Mouse (Mus musculus): ENCODE measurements around the gene Thsd7a. TPM values are rescaled to one million over a fixed set of nuclear protein-coding genes. Genes with fewer than 3 reads are reported as not detected.
A peak's percentile ranks its signal among the peaks of the same experiment; 100 is the strongest.

Thsd7a gene
- polyA plus RNA-seq, 1 experiment from 2014 or later, result 4.9 TPM

DNA sequence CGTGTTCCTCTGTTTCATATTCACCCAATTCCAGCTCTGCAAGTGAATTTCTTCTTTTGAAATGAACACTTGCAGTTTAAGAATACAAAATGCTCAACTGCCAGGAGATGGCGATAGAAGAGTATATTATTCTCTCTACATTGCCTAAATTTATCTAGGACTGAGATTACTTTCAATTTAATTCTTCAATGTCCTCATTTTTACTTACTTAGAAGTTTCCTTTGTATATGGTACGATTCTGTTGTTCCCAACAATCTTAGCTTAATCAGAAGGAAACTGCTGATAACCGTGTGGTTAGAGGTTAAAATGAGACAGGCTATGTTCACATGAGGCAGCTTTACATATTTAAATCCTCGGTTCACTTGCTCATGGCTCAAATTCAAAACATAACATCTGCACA is 398.5 kb downstream of the Thsd7a start:
- Histone ChIP-seq H3K36me3 (replicated peaks; ENCODE audit: control insufficient read depth, insufficient read depth, low read depth, low read length) (no peaks in the 10 kb centered on the region), H3K27ac (replicated peaks; ENCODE audit: low read depth, low read length) (no peak overlapping the region), H3K9ac (replicated peaks; ENCODE audit: low read length) (no peak overlapping the region), H3K4me2 (ENCODE audit: low read depth, low read length) (no peak overlapping the region), H3K4me1 (ENCODE audit: control insufficient read depth, insufficient read depth, low read length) (no peaks in the 10 kb centered on the region), H3K4me3 (ENCODE audit: low read depth, low read length) (no peak overlapping the region), H3K9me3 (replicated peaks; ENCODE audit: control insufficient read depth, low read length) (no peaks in the 10 kb centered on the region), H3K27me3 (ENCODE audit: control insufficient read depth, insufficient read depth, low read length) (no peaks in the 10 kb centered on the region)
- DNase-seq (ENCODE audit: low spot score) (peak; percentile 30), ATAC-seq (replicated peaks; ENCODE audit: insufficient number of reproducible peaks, low FRiP score, low TSS enrichment, low read depth) (no peak)
- whole genome bisulfite sequencing, result 54% methylated on average over 5 of the region's 5 CpGs

DNA sequence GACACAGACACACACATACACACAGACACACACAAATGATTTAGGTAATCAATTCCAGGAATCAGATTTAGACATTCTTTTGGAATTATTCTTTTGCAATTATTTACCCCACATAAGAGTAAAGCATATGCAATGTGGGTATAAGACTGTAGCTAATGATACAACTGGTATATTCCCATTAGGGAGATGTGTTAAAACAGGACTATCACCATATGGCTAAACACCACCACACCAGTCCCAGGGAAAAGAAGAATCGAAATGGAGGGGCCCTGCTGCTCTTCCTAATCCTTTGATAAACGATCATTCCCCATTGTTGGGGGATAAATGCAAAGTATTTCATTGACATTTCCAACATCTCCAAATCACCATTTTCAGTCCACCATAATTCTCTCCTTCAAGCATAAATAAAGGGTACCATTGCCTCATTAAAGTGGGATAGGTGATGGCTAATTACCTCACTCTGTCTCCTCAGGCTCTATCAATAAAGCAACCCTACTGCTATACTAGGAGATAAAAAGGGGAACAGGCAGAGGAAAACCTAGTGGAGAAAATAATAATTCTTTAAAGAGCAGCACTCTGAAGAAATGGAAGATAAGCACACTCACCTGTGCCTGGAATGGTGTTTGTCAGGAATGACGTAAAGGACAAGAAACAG is 400.0 kb downstream of the Thsd7a start:
- DNase-seq (ENCODE audit: low spot score), result no peak
- no peak for ATAC-seq (replicated peaks; ENCODE audit: insufficient number of reproducible peaks, low FRiP score, low TSS enrichment, low read depth)
- Histone ChIP-seq H3K27me3 (ENCODE audit: control insufficient read depth, insufficient read depth, low read length) (no peaks in the 10 kb centered on the region), H3K9ac (replicated peaks; ENCODE audit: low read length) (no peak overlapping the region), H3K9me3 (replicated peaks; ENCODE audit: control insufficient read depth, low read length) (no peaks in the 10 kb centered on the region), H3K4me1 (ENCODE audit: control insufficient read depth, insufficient read depth, low read length) (no peaks in the 10 kb centered on the region), H3K4me3 (ENCODE audit: low read depth, low read length) (no peak overlapping the region), H3K27ac (replicated peaks; ENCODE audit: low read depth, low read length) (no peak overlapping the region), H3K4me2 (ENCODE audit: low read depth, low read length) (no peak overlapping the region), H3K36me3 (replicated peaks; ENCODE audit: control insufficient read depth, insufficient read depth, low read depth, low read length) (no peaks in the 10 kb centered on the region)
- 77% methylated on average over 3 of the region's 3 CpGs for WGBS

DNA sequence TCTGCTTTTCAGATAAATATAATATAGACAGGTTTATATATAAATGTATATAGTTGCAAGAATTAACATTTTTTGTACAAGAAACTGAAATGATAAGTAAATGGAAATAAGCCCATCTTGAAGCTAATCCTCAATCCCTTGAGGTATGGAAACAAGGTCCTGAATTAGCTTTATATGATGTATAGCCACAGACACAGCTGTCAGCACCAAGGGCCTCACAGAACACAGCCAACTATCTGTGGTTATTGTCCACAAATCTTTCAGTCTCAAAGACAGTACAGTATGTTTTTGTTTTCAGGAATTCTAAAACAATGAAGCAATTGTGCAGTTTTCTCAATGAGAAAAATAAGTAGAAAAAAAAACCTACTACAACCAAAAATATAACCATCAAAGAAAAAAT is 400.5 kb downstream of the Thsd7a start:
- H3K27me3 ChIP-seq (ENCODE audit: control insufficient read depth, insufficient read depth, low read length), result no peaks in the 10 kb centered on the region
- H3K4me1 ChIP-seq (ENCODE audit: control insufficient read depth, insufficient read depth, low read length), result no peaks in the 10 kb centered on the region
- no peak overlapping the region for H3K9ac ChIP-seq (replicated peaks; ENCODE audit: low read length)
- no peaks in the 10 kb centered on the region for H3K9me3 ChIP-seq (replicated peaks; ENCODE audit: control insufficient read depth, low read length)
- no peak for ATAC-seq (replicated peaks; ENCODE audit: insufficient number of reproducible peaks, low FRiP score, low TSS enrichment, low read depth)
- DNase-seq (ENCODE audit: low spot score), result no peak
- no peak overlapping the region for H3K4me2 ChIP-seq (ENCODE audit: low read depth, low read length)
- H3K36me3 ChIP-seq (replicated peaks; ENCODE audit: control insufficient read depth, insufficient read depth, low read depth, low read length), result no peaks in the 10 kb centered on the region
- H3K27ac ChIP-seq (replicated peaks; ENCODE audit: low read depth, low read length), result no peak overlapping the region
- H3K4me3 ChIP-seq (ENCODE audit: low read depth, low read length), result no peak overlapping the region

DNA sequence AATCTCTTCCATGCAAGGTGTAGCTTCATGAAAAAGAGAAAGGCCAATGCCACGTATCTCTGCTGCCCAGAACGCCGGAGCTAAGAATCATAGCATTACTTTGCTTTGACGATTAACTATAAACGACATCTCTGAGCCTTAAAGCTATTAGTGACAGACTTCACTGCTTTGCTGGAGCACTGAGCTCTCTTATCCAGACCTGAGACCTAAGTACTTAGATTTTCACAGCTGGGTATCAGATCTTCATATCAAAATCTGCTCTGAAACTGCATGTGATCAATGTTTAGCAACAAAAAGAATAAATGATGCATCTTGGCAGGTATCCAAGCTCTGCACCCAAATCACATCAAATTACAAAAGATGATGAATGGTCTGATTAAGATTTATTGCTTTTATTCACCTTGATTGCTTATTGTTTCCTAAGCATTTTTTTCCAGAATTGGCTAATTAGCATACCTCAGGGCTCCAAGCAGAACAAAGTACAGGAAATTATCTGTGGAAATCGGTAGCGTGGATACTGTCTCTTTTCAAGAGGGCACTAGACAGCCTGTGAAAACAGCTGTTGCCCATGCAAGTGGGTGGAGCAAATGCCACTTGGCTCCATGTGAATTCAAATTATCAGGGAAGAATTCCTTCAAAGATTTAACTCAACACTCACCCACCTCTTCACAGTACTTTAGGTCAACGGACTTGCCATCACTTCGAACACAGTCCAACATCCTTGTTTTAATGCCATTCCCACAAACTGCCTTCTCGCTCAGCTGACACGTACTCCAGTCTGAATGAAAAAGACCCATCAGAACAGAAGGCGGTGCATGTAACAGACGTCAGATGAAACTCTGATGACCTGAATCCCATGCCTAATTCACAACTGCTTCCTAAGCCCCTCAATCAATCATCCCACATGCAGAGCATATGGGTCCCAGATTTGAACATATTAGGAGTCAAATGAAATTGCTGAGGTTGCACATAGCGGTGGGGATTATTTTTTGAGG is 412.3 kb downstream of the Thsd7a start:
- 67% methylated on average over 14 of the region's 14 CpGs for WGBS
- H3K9ac ChIP-seq (replicated peaks; ENCODE audit: low read length), result no peak overlapping the region
- H3K27me3 ChIP-seq (ENCODE audit: control insufficient read depth, insufficient read depth, low read length), result no peaks in the 10 kb centered on the region
- no peaks in the 10 kb centered on the region for H3K36me3 ChIP-seq (replicated peaks; ENCODE audit: control insufficient read depth, insufficient read depth, low read depth, low read length)
- H3K27ac ChIP-seq (replicated peaks; ENCODE audit: low read depth, low read length), result no peak overlapping the region
- H3K4me1 ChIP-seq (ENCODE audit: control insufficient read depth, insufficient read depth, low read length), result no peaks in the 10 kb centered on the region
- ATAC-seq (replicated peaks; ENCODE audit: insufficient number of reproducible peaks, low FRiP score, low TSS enrichment, low read depth), result 0 out of 2 replicates have a peak, but pooled peaks have one; percentile 39
- no peak overlapping the region for H3K4me2 ChIP-seq (ENCODE audit: low read depth, low read length)
- no peak for DNase-seq (ENCODE audit: low spot score)
- no peaks in the 10 kb centered on the region for H3K9me3 ChIP-seq (replicated peaks; ENCODE audit: control insufficient read depth, low read length)
- H3K4me3 ChIP-seq (ENCODE audit: low read depth, low read length), result no peak overlapping the region

DNA sequence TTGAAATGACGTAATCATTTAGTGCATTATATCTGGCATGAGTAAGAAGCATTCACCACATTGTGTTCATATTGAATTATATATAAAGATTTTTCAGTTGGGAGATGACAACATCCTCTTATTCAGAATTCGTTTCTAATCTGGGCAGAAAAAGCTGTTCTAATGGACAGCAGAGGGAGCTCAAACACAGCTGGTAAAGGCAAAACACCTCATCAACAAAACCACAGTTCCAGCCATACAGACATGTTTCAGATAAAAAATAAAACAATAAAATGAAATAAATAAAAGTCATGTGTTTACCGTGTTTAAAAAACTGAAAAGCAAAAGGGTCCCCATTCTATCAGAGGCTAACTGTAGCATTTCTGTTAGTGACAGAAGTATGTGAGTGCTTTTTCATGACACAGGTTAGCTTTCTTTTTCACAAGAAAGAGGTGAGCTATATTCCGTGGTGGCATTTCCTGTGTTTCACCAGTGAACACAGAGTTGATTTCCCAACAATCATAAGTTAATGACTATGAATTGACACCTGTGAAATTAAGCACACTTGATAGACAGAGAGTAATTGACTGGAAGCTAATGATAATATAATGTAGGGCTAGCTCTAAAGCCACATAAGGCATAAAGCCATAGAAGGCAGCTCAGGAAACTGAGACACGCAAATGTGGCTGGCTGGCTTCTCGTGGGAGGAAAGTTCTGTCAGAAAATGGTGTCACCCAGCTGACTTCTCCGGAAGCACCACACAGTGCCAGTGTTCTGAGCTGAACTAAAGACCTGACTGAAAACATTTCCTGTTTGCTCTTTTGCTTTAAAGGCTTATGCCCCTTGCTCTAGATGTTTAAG is 433.9 kb downstream of the Thsd7a start:
- Histone ChIP-seq H3K36me3 (replicated peaks; ENCODE audit: control insufficient read depth, insufficient read depth, low read depth, low read length) (no peaks in the 10 kb centered on the region), H3K4me2 (ENCODE audit: low read depth, low read length) (no peak overlapping the region), H3K9ac (replicated peaks; ENCODE audit: low read length) (no peak overlapping the region), H3K4me1 (ENCODE audit: control insufficient read depth, insufficient read depth, low read length) (no peaks in the 10 kb centered on the region), H3K4me3 (ENCODE audit: low read depth, low read length) (no peak overlapping the region), H3K27ac (replicated peaks; ENCODE audit: low read depth, low read length) (no peak overlapping the region), H3K27me3 (ENCODE audit: control insufficient read depth, insufficient read depth, low read length) (no peaks in the 10 kb centered on the region), H3K9me3 (replicated peaks; ENCODE audit: control insufficient read depth, low read length) (no peaks in the 10 kb centered on the region)
- DNase-seq (ENCODE audit: low spot score), result peak; percentile 63
- WGBS, result 56% methylated on average over 7 of the region's 7 CpGs
- no peak for ATAC-seq (replicated peaks; ENCODE audit: insufficient number of reproducible peaks, low FRiP score, low TSS enrichment, low read depth)

DNA sequence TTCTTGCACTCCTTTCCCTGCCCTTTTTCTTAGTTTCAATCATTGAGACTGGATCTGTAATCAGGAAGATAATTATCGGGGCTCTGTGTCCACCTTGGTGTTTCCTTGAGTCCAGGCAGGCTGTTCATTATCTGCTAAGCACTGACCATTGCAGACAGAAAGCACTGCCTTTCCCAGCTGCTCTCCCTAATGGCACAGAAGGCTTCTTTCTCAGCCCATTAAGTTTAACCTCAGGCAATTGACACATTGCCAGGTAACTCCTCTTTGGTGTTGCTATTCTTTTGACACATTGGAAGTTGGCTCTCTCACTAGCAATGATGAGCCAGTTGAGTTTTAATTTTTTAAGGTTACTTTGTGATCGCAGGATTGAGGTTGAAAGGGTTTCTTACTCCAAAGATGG is 441.7 kb downstream of the Thsd7a start:
- Histone ChIP-seq H3K9me3 (replicated peaks; ENCODE audit: control insufficient read depth, low read length) (no peaks in the 10 kb centered on the region), H3K27me3 (ENCODE audit: control insufficient read depth, insufficient read depth, low read length) (no peaks in the 10 kb centered on the region), H3K27ac (replicated peaks; ENCODE audit: low read depth, low read length) (no peak overlapping the region), H3K9ac (replicated peaks; ENCODE audit: low read length) (no peak overlapping the region), H3K4me3 (ENCODE audit: low read depth, low read length) (no peak overlapping the region), H3K4me2 (ENCODE audit: low read depth, low read length) (no peak overlapping the region), H3K36me3 (replicated peaks; ENCODE audit: control insufficient read depth, insufficient read depth, low read depth, low read length) (no peaks in the 10 kb centered on the region), H3K4me1 (ENCODE audit: control insufficient read depth, insufficient read depth, low read length) (no peaks in the 10 kb centered on the region)
- DNase-seq (ENCODE audit: low spot score), result no peak
- 86% methylated on average over 2 of the region's 2 CpGs for WGBS
- ATAC-seq (replicated peaks; ENCODE audit: insufficient number of reproducible peaks, low FRiP score, low TSS enrichment, low read depth), result no peak

DNA sequence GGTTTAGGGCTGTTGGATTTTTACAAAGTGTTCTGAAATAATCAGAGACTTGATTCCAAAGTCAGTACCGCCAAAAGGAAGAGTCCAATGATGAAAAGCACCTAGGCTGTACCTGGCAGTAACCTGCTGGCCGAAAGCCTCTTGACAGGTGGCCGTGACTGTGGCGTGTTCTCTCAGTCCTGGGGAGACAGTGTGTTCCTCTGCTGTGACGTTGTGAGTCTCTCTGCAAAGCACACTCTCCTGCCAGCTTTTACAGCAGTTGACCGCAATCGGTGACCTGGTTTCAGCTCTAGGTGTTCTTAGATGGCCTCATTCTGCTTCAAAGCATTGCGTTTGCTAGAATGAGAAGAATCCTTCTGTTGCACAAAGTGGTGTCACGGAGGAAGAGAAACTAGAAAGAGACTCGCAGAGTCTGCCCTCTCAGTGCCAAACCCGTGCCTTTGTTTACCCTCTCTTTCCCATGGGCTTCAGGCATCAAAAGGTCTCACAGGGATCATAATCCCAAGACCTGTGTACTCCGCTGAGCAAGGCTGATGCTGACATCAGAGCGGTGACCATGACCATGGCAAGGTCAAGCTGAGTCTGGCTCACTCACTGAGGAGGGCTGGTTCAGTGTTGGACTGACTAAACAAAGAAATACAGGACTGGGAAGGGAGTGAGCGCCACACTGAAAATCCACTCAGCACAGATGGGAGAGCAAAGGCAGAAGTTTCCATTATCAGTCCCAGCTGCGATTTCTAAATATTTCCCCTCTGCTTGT is 486.4 kb downstream of the Thsd7a start:
- Histone ChIP-seq H3K4me1 (ENCODE audit: control insufficient read depth, insufficient read depth, low read length) (no peaks in the 10 kb centered on the region), H3K36me3 (replicated peaks; ENCODE audit: control insufficient read depth, insufficient read depth, low read depth, low read length) (no peaks in the 10 kb centered on the region), H3K4me3 (ENCODE audit: low read depth, low read length) (no peak overlapping the region), H3K9ac (replicated peaks; ENCODE audit: low read length) (no peak overlapping the region), H3K4me2 (ENCODE audit: low read depth, low read length) (no peak overlapping the region), H3K27ac (replicated peaks; ENCODE audit: low read depth, low read length) (no peak overlapping the region), H3K27me3 (ENCODE audit: control insufficient read depth, insufficient read depth, low read length) (no peaks in the 10 kb centered on the region), H3K9me3 (replicated peaks; ENCODE audit: control insufficient read depth, low read length) (no peaks in the 10 kb centered on the region)
- DNase-seq (ENCODE audit: low spot score), result no peak
- WGBS, result 81% methylated on average over 15 of the region's 15 CpGs
- no peak for ATAC-seq (replicated peaks; ENCODE audit: insufficient number of reproducible peaks, low FRiP score, low TSS enrichment, low read depth)

All from embryonic facial prominence, embryonic 11.5 days (tissue).